ENCODE assay signal across 9 mouse cellular contexts in genomic region chr12:44438884-44439283, GRCm38 (mm10).
DNase-seq lines count a peak whose midpoint lies in the region; ATAC-seq lines count a peak whose summit lies in the region.
"Had no signal": no experiment of that assay in that cellular context is flagged by ENCODE, and none has a peak within 500 bp of the region (broad histone marks: within the 10 kb centered on the region; RNA-seq: fewer than 3 reads in every experiment).

No protein-coding gene starts in this region.

- no peaks in the 10 kb centered on the region for H3K27me3 ChIP-seq in embryonic facial prominence, embryonic 14.5 days (replicated peaks; ENCODE audit: control insufficient read depth, insufficient read depth, low read length)
- H3K27me3 ChIP-seq in liver, embryonic 12.5 days (replicated peaks), result no peaks in the 10 kb centered on the region

- H3K27ac ChIP-seq in embryonic facial prominence, embryonic 14.5 days (replicated peaks; ENCODE audit: low read depth, low read length), result no peak overlapping the region
- no peak overlapping the region for H3K27ac ChIP-seq in liver, embryonic 12.5 days

- no peaks in the 10 kb centered on the region for H3K4me1 ChIP-seq in embryonic facial prominence, embryonic 14.5 days (ENCODE audit: control insufficient read depth, insufficient read depth, low read length)
- H3K4me1 ChIP-seq in liver, embryonic 12.5 days, result no peaks in the 10 kb centered on the region

- WGBS in embryonic facial prominence, embryonic 14.5 days, result 8% methylated on average over 8 of the region's 8 CpGs
- 5% methylated on average over 8 of the region's 8 CpGs for WGBS in liver, embryonic 12.5 days (ENCODE audit: insufficient replicate concordance)

- H3K4me2 ChIP-seq in embryonic facial prominence, embryonic 14.5 days (ENCODE audit: low read depth, low read length), result peak overlapping the region; percentile 42; the same call in 1 of the 2 replicates
- H3K4me2 ChIP-seq in liver, embryonic 12.5 days, result peak overlapping the region; percentile 38

- DNase-seq in 416B (ENCODE audit: low read depth) (peak; percentile 69), R1 (ENCODE audit: low read depth, low spot score) (peak; percentile 12)
- no peak for DNase-seq in embryonic facial prominence, embryonic 14.5 days (ENCODE audit: low spot score)
- DNase-seq in adrenal gland, postnatal 36 days, result no peak
- DNase-seq in left cerebral cortex, adult 9 months (ENCODE audit: low spot score in 2 of 2), result no peak
- no peak for DNase-seq in lung, postnatal 36 days
- no peak for DNase-seq in heart, postnatal 10 days
- DNase-seq: layer of hippocampus, adult 9-11 months had no signal

- no peak overlapping the region for H3K9ac ChIP-seq in embryonic facial prominence, embryonic 14.5 days (ENCODE audit: low read depth, low read length)
- H3K9ac ChIP-seq in liver, embryonic 12.5 days, result no peak overlapping the region

- intact Hi-C loops in heart, postnatal 10 days (cut with DNase I), result no loop called here

- H3K4me3 ChIP-seq in embryonic facial prominence, embryonic 14.5 days (ENCODE audit: low read depth, low read length), result no peak overlapping the region
- H3K4me3 ChIP-seq in liver, embryonic 12.5 days, result no peak overlapping the region

- no peaks in the 10 kb centered on the region for H3K36me3 ChIP-seq in embryonic facial prominence, embryonic 14.5 days (ENCODE audit: control insufficient read depth, insufficient read depth, low read length)
- no peaks in the 10 kb centered on the region for H3K36me3 ChIP-seq in liver, embryonic 12.5 days

- no peak; the same call in 1 of the 2 replicates for ATAC-seq in embryonic facial prominence, embryonic 14.5 days (ENCODE audit: low read depth)
- no peak for ATAC-seq in liver, embryonic 12.5 days

- H3K9me3 ChIP-seq in embryonic facial prominence, embryonic 14.5 days (ENCODE audit: control insufficient read depth, low read length), result no peaks in the 10 kb centered on the region
- no peaks in the 10 kb centered on the region for H3K9me3 ChIP-seq in liver, embryonic 12.5 days (replicated peaks)

Comparison
In these comparisons a context has a peak if more than half of its experiments do, and no peak if none do; other contexts are left out.
1. DNase-seq: peak in 416B (single experiment) and R1 (single experiment); none in embryonic facial prominence, embryonic 14.5 days (single experiment), adrenal gland, postnatal 36 days (0 of 2), left cerebral cortex, adult 9 months (0 of 2), lung, postnatal 36 days (single experiment) and heart, postnatal 10 days (0 of 2).